Mouse (Mus musculus): ENCODE data around the gene Il1r1. TPM values are rescaled to one million over a fixed set of nuclear protein-coding genes. Genes with fewer than 3 reads are reported as not detected.

Il1r1 gene
- polyA plus RNA-seq (2015; fragmentation: Nextera tagmentation; extraction: Ambion mirVana) = 11.2 and 11.7 TPM in 2 replicates

GRCm38 (mm10) chr1:40224539-40225284, at the start of gene Il1r1:
Gene Il1r1, plus strand, starts transcription at chr1:40225080.
- Histone ChIP-seq H3K27me3 (ENCODE audit: control insufficient read depth, insufficient read depth, low read depth, low read length) (no peaks in the 10 kb centered on the region), H3K9ac (ENCODE audit: low read length) (peak within 1 kb of the TSS; percentile 38; the same call in 1 of the 2 replicates), H3K4me1 (replicated peaks; ENCODE audit: control insufficient read depth, insufficient read depth, low read length) (peaks cover 22% of the 10 kb centered on the region), H3K4me2 (ENCODE audit: low read depth, low read length) (peak within 1 kb of the TSS; percentile 49), H3K27ac (ENCODE audit: low read length) (peak within 1 kb of the TSS; percentile 77), H3K9me3 (ENCODE audit: control insufficient read depth, low read length) (no peaks in the 10 kb centered on the region), H3K4me3 (ENCODE audit: low read length) (peak within 1 kb of the TSS; percentile 39), H3K36me3 (ENCODE audit: control insufficient read depth, insufficient read depth, low read length) (no peaks in the 10 kb centered on the region)
- ATAC-seq (ENCODE audit: low read depth) = peak; percentile 91
- 14% methylated on average over 12 of the region's 12 CpGs for WGBS

GRCm38 (mm10) chr1:40175123-40175522, 49.8 kb upstream of the Il1r1 start:
- WGBS = 84% methylated on average over 5 of the region's 5 CpGs
- Histone ChIP-seq H3K9ac (ENCODE audit: low read length) (no peak overlapping the region), H3K4me1 (replicated peaks; ENCODE audit: control insufficient read depth, insufficient read depth, low read length) (peaks cover 8% of the 10 kb centered on the region), H3K4me3 (ENCODE audit: low read length) (no peak overlapping the region), H3K4me2 (ENCODE audit: low read depth, low read length) (no peak overlapping the region), H3K27ac (ENCODE audit: low read length) (no peak overlapping the region), H3K27me3 (ENCODE audit: control insufficient read depth, insufficient read depth, low read depth, low read length) (no peaks in the 10 kb centered on the region), H3K36me3 (ENCODE audit: control insufficient read depth, insufficient read depth, low read length) (no peaks in the 10 kb centered on the region), H3K9me3 (ENCODE audit: control insufficient read depth, low read length) (no peaks in the 10 kb centered on the region)
- ATAC-seq (ENCODE audit: low read depth) = no peak

DNA sequence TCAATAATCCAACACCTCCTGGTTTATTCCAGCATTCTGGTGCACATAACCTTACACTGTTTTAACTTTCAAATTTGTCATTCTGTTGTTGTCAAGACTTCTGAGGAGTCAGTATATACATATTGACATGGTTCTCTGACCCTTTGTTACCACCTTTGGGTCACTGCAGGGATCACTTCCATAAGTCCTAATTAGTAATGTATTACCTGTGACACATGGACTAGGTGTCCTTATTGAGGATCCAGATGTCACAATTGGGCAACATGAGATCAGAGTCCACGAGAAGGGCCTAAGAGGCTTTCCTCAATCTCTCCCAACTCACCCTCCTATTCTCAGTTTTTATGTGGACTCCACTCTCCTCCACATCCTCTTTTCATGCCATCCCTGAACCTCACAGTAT, 49.1 kb upstream of the Il1r1 start:
- no peak overlapping the region for H3K4me3 ChIP-seq (ENCODE audit: low read length)
- no peak overlapping the region for H3K27ac ChIP-seq (ENCODE audit: low read length)
- H3K4me2 ChIP-seq (ENCODE audit: low read depth, low read length) = no peak overlapping the region
- H3K9ac ChIP-seq (ENCODE audit: low read length) = no peak overlapping the region
- H3K9me3 ChIP-seq (ENCODE audit: control insufficient read depth, low read length) = no peaks in the 10 kb centered on the region
- 82% methylated on average over 1 of the region's 1 CpGs for WGBS
- no peaks in the 10 kb centered on the region for H3K36me3 ChIP-seq (ENCODE audit: control insufficient read depth, insufficient read depth, low read length)
- H3K4me1 ChIP-seq (replicated peaks; ENCODE audit: control insufficient read depth, insufficient read depth, low read length) = peaks cover 8% of the 10 kb centered on the region
- no peaks in the 10 kb centered on the region for H3K27me3 ChIP-seq (ENCODE audit: control insufficient read depth, insufficient read depth, low read depth, low read length)
- no peak for ATAC-seq (ENCODE audit: low read depth)

- H3K36me3 ChIP-seq (ENCODE audit: control insufficient read depth, insufficient read depth, low read length) = no peaks in the 10 kb centered on the region
- no peaks in the 10 kb centered on the region for H3K9me3 ChIP-seq (ENCODE audit: control insufficient read depth, low read length)
- ATAC-seq (ENCODE audit: low read depth) = no peak; the same call in 1 of the 2 replicates
- H3K4me1 ChIP-seq (replicated peaks; ENCODE audit: control insufficient read depth, insufficient read depth, low read length) = peaks cover 5% of the 10 kb centered on the region; the same call in 1 of the 2 replicates
- H3K27ac ChIP-seq (ENCODE audit: low read length) = no peak overlapping the region
- no peak overlapping the region for H3K4me2 ChIP-seq (ENCODE audit: low read depth, low read length)
- no peaks in the 10 kb centered on the region for H3K27me3 ChIP-seq (ENCODE audit: control insufficient read depth, insufficient read depth, low read depth, low read length)
- no peak overlapping the region for H3K4me3 ChIP-seq (ENCODE audit: low read length)
- H3K9ac ChIP-seq (ENCODE audit: low read length) = no peak overlapping the region
- 18% methylated on average over 4 of the region's 4 CpGs for WGBS
Measured at GRCm38 (mm10) chr1:40179031-40179430, 45.8 kb upstream of the Il1r1 start.

GRCm38 (mm10) chr1:40179493-40179892, 45.4 kb upstream of the Il1r1 start:
- WGBS = 54% methylated on average over 1 of the region's 1 CpGs
- Histone ChIP-seq H3K27me3 (ENCODE audit: control insufficient read depth, insufficient read depth, low read depth, low read length) (no peaks in the 10 kb centered on the region), H3K27ac (ENCODE audit: low read length) (no peak overlapping the region), H3K4me3 (ENCODE audit: low read length) (no peak overlapping the region), H3K9me3 (ENCODE audit: control insufficient read depth, low read length) (no peaks in the 10 kb centered on the region), H3K4me1 (replicated peaks; ENCODE audit: control insufficient read depth, insufficient read depth, low read length) (peaks cover 5% of the 10 kb centered on the region; the same call in 1 of the 2 replicates), H3K36me3 (ENCODE audit: control insufficient read depth, insufficient read depth, low read length) (no peaks in the 10 kb centered on the region), H3K9ac (ENCODE audit: low read length) (no peak overlapping the region), H3K4me2 (ENCODE audit: low read depth, low read length) (no peak overlapping the region)
- ATAC-seq (ENCODE audit: low read depth) = no peak

- no peak overlapping the region for H3K27ac ChIP-seq (ENCODE audit: low read length)
- H3K36me3 ChIP-seq (ENCODE audit: control insufficient read depth, insufficient read depth, low read length) = no peaks in the 10 kb centered on the region
- no peak overlapping the region for H3K9ac ChIP-seq (ENCODE audit: low read length)
- WGBS = 68% methylated on average over 2 of the region's 2 CpGs
- ATAC-seq (ENCODE audit: low read depth) = peak; percentile 63
- H3K4me3 ChIP-seq (ENCODE audit: low read length) = no peak overlapping the region
- no peaks in the 10 kb centered on the region for H3K27me3 ChIP-seq (ENCODE audit: control insufficient read depth, insufficient read depth, low read depth, low read length)
- H3K9me3 ChIP-seq (ENCODE audit: control insufficient read depth, low read length) = no peaks in the 10 kb centered on the region
- H3K4me1 ChIP-seq (replicated peaks; ENCODE audit: control insufficient read depth, insufficient read depth, low read length) = peaks cover 5% of the 10 kb centered on the region; the same call in 1 of the 2 replicates
- H3K4me2 ChIP-seq (ENCODE audit: low read depth, low read length) = no peak overlapping the region
Measured at GRCm38 (mm10) chr1:40180861-40181260, 44.0 kb upstream of the Il1r1 start.

DNA sequence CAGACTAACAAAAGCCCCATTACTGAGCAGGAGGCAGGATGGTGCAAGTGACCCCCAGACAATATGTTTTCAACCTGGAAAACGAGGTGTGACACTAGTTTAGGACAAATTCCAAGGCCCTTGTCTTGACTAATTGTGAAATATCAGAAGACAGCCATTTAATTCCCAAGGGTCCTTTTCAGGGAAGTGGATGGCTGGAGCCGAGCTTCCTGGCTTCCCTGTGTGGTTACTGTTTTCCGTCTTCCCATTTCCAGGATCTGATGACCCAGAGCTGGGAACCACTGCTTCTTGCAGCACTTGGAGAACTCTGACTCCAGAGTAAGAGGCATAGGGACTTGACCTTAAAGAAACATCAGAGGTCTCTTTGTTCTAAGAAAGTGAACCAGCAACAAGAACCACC, 43.2 kb upstream of the Il1r1 start:
- H3K27me3 ChIP-seq (ENCODE audit: control insufficient read depth, insufficient read depth, low read depth, low read length) = no peaks in the 10 kb centered on the region
- no peaks in the 10 kb centered on the region for H3K36me3 ChIP-seq (ENCODE audit: control insufficient read depth, insufficient read depth, low read length)
- H3K27ac ChIP-seq (ENCODE audit: low read length) = no peak overlapping the region
- H3K4me1 ChIP-seq (replicated peaks; ENCODE audit: control insufficient read depth, insufficient read depth, low read length) = peaks cover 5% of the 10 kb centered on the region; the same call in 1 of the 2 replicates
- ATAC-seq (ENCODE audit: low read depth) = no peak
- H3K9me3 ChIP-seq (ENCODE audit: control insufficient read depth, low read length) = no peaks in the 10 kb centered on the region
- no peak overlapping the region for H3K9ac ChIP-seq (ENCODE audit: low read length)
- WGBS = 57% methylated on average over 3 of the region's 3 CpGs
- no peak overlapping the region for H3K4me3 ChIP-seq (ENCODE audit: low read length)
- H3K4me2 ChIP-seq (ENCODE audit: low read depth, low read length) = no peak overlapping the region

- no peak overlapping the region for H3K27ac ChIP-seq (ENCODE audit: low read length)
- H3K36me3 ChIP-seq (ENCODE audit: control insufficient read depth, insufficient read depth, low read length) = no peaks in the 10 kb centered on the region
- H3K27me3 ChIP-seq (ENCODE audit: control insufficient read depth, insufficient read depth, low read depth, low read length) = no peaks in the 10 kb centered on the region
- no peak overlapping the region for H3K4me3 ChIP-seq (ENCODE audit: low read length)
- peaks cover 14% of the 10 kb centered on the region for H3K4me1 ChIP-seq (replicated peaks; ENCODE audit: control insufficient read depth, insufficient read depth, low read length)
- H3K9ac ChIP-seq (ENCODE audit: low read length) = no peak overlapping the region
- no peak overlapping the region for H3K4me2 ChIP-seq (ENCODE audit: low read depth, low read length)
- no peaks in the 10 kb centered on the region for H3K9me3 ChIP-seq (ENCODE audit: control insufficient read depth, low read length)
- ATAC-seq (ENCODE audit: low read depth) = no peak
Measured at GRCm38 (mm10) chr1:40183410-40183809, 41.5 kb upstream of the Il1r1 start.

DNA sequence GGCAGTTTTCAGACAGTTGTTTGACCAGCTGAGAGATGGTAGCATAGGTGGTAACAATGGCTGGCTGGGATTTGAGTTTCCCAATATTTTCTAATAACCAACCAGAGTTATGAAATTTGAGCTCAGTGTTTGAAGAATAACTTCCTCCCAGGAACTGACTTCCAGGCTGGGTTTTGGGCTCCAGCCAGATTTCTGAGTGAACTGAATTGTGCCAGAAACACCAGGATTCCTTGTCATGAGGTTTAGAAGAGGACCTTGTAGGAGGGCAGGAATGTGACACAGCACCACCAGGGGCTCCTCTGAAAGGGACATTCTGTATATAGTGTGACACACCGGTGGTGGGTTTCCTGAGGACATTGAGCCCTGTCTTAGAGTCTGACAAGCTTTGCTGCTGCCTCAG, 36.9 kb upstream of the Il1r1 start:
- Histone ChIP-seq H3K9ac (ENCODE audit: low read length) (no peak overlapping the region), H3K4me2 (ENCODE audit: low read depth, low read length) (no peak overlapping the region), H3K27me3 (ENCODE audit: control insufficient read depth, insufficient read depth, low read depth, low read length) (no peaks in the 10 kb centered on the region), H3K27ac (ENCODE audit: low read length) (peak overlapping the region; percentile 77), H3K9me3 (ENCODE audit: control insufficient read depth, low read length) (no peaks in the 10 kb centered on the region), H3K4me1 (replicated peaks; ENCODE audit: control insufficient read depth, insufficient read depth, low read length) (peaks cover 16% of the 10 kb centered on the region), H3K36me3 (ENCODE audit: control insufficient read depth, insufficient read depth, low read length) (no peaks in the 10 kb centered on the region), H3K4me3 (ENCODE audit: low read length) (no peak overlapping the region)
- 18% methylated on average over 1 of the region's 1 CpGs for WGBS
- ATAC-seq (ENCODE audit: low read depth) = peak; percentile 72
